Mouse (Mus musculus) layer of hippocampus, postnatal 10 days (tissue): ENCODE data around the gene Anks1. TPM values are rescaled to one million over a fixed set of nuclear protein-coding genes. Genes with fewer than 3 reads are reported as not detected.

Experiments
- DNase-seq, 2 experiments: peaks; one replicate each; pipeline ENCODE4 v3.0.0; 2021; ENCODE audit warnings: low spot score in 2 of 2
- total RNA-seq, 2 experiments: library from RNA; stranded (reverse); gene quantifications; 2 replicates each; pipeline ENCODE4 v1.2.3; 2021

Anks1 gene
- total RNA-seq, 2 experiments from 2014 or later: 40.2 to 46.0 TPM

- no peak for DNase-seq
Measured at GRCm38 (mm10) chr17:28084395-28084905, 175.3 kb downstream of the Anks1 start.

GRCm38 (mm10) chr17:28084964-28085363, 175.9 kb downstream of the Anks1 start:
- DNase-seq: peak; percentile 94

- no peak for DNase-seq
Measured at GRCm38 (mm10) chr17:28087430-28087829, 178.3 kb downstream of the Anks1 start.

- no peak for DNase-seq
Measured at GRCm38 (mm10) chr17:28088718-28089117, 179.6 kb downstream of the Anks1 start.

GRCm38 (mm10) chr17:28092297-28092696, 183.2 kb downstream of the Anks1 start:
- no peak for DNase-seq

GRCm38 (mm10) chr17:28093837-28094236, 184.7 kb downstream of the Anks1 start:
- no peak for DNase-seq

GRCm38 (mm10) chr17:28096418-28096817, 187.3 kb downstream of the Anks1 start:
- no peak for DNase-seq

- DNase-seq: no peak
Measured at GRCm38 (mm10) chr17:28097308-28097707, 188.2 kb downstream of the Anks1 start.

GRCm38 (mm10) chr17:28099086-28099485, 190.0 kb downstream of the Anks1 start:
- DNase-seq: no peak

GRCm38 (mm10) chr17:28100669-28101068, 191.6 kb downstream of the Anks1 start:
- no peak for DNase-seq

- DNase-seq: no peak
Measured at GRCm38 (mm10) chr17:28101284-28101887, 192.3 kb downstream of the Anks1 start.

GRCm38 (mm10) chr17:28101902-28102319, 192.8 kb downstream of the Anks1 start:
- no peak for DNase-seq

- DNase-seq: no peak
Measured at GRCm38 (mm10) chr17:28104416-28104815, 195.3 kb downstream of the Anks1 start.

- DNase-seq: peak in 1 of 2 experiments; percentile 22
Measured at GRCm38 (mm10) chr17:28106352-28106751, 197.2 kb downstream of the Anks1 start.

GRCm38 (mm10) chr17:28107275-28107674, 198.2 kb downstream of the Anks1 start:
- DNase-seq: no peak

GRCm38 (mm10) chr17:28112266-28112665, 203.2 kb downstream of the Anks1 start:
- no peak for DNase-seq

Other genes with a start within 250 kb of the Anks1 start
- 1 to 10 TPM; 1.1 to 1.3 TPM for gene Spdef, start 180.4 kb upstream of the Anks1 start, total RNA-seq
- gene D17Wsu92e, start 88.7 kb upstream of the Anks1 start, total RNA-seq: 100 to 1,000 TPM in 1 of 2 experiments, 10 to 100 TPM in 1; 99.8 to 105 TPM
- gene Snrpc, start 71.2 kb upstream of the Anks1 start, total RNA-seq: 10 to 100 TPM; 77.2 to 83.4 TPM
- 10 to 100 TPM; 19.5 to 22.7 TPM for gene Uhrf1bp1, start 52.9 kb upstream of the Anks1 start, total RNA-seq
- 10 to 100 TPM; 31.0 to 31.1 TPM for gene Taf11, start 538 bp downstream of the Anks1 start, total RNA-seq
- gene Tcp11, start 171.3 kb downstream of the Anks1 start, total RNA-seq: 1 to 10 TPM in 1 of 2 experiments, under 1 TPM in 1; 0.76 to 1.7 TPM
- 1 to 10 TPM; 2.5 to 3.5 TPM for gene Scube3, start 232.8 kb downstream of the Anks1 start, total RNA-seq